Mouse (Mus musculus) fat pad, adult 2 months (tissue): ENCODE results near the gene Ern1.
"Not testable (repeated sequence)": the region's sequence is repeated elsewhere in the genome, so short reads cannot be mapped to it uniquely, and the experiment has no call there.

Source experiments
- DNase-seq: peaks from one replicate; pipeline ENCODE4 v3.0.0-alpha.2; 2011; ENCODE audit warnings: low read depth, low spot score; ENCODE audit errors: extremely low read depth

The Ern1 gene

GRCm38 (mm10) chr11:106438524-106439177 lies 49.0 kb downstream of the Ern1 start:
- no peak for DNase-seq

- DNase-seq, result no peak
Measured at GRCm38 (mm10) chr11:106437543-106437942, 50.1 kb downstream of the Ern1 start.

- DNase-seq, result no peak
Measured at GRCm38 (mm10) chr11:106437039-106437438, 50.6 kb downstream of the Ern1 start.

- DNase-seq, result no peak
Measured at GRCm38 (mm10) chr11:106430392-106430791, 57.3 kb downstream of the Ern1 start.

- DNase-seq, result no peak
Measured at GRCm38 (mm10) chr11:106429689-106430088, 58.0 kb downstream of the Ern1 start.

- DNase-seq, result no peak
Measured at GRCm38 (mm10) chr11:106428556-106428955, 59.1 kb downstream of the Ern1 start.

GRCm38 (mm10) chr11:106428106-106428505 lies 59.5 kb downstream of the Ern1 start:
- DNase-seq, result no peak

- DNase-seq, result no peak
Measured at GRCm38 (mm10) chr11:106426447-106426846, 61.2 kb downstream of the Ern1 start.

- DNase-seq, result peak; percentile 65
Measured at GRCm38 (mm10) chr11:106425201-106425600, 62.5 kb downstream of the Ern1 start.

GRCm38 (mm10) chr11:106419262-106420102 lies 68.2 kb downstream of the Ern1 start:
- DNase-seq, result no peak

- peak; percentile 13 for DNase-seq
Measured at GRCm38 (mm10) chr11:106418622-106419196, 68.9 kb downstream of the Ern1 start.

GRCm38 (mm10) chr11:106417860-106418259 lies 69.8 kb downstream of the Ern1 start:
- no peak for DNase-seq

GRCm38 (mm10) chr11:106416331-106416730 lies 71.3 kb downstream of the Ern1 start:
- DNase-seq, result no peak

GRCm38 (mm10) chr11:106412641-106413360 lies 74.9 kb downstream of the Ern1 start:
- DNase-seq, result no peak

GRCm38 (mm10) chr11:106411157-106411556 lies 76.5 kb downstream of the Ern1 start:
- no peak for DNase-seq

GRCm38 (mm10) chr11:106410507-106410906 lies 77.1 kb downstream of the Ern1 start:
- no peak for DNase-seq

- DNase-seq, result no peak
Measured at GRCm38 (mm10) chr11:106410011-106410410, 77.6 kb downstream of the Ern1 start.

- DNase-seq, result no peak
Measured at GRCm38 (mm10) chr11:106398481-106398880, 89.2 kb downstream of the Ern1 start.

- DNase-seq, result no peak
Measured at GRCm38 (mm10) chr11:106397656-106398055, 90.0 kb downstream of the Ern1 start.

- not testable (repeated sequence) for DNase-seq
Measured at GRCm38 (mm10) chr11:106394055-106394454, 93.6 kb downstream of the Ern1 start.

- no peak for DNase-seq
Measured at GRCm38 (mm10) chr11:106393331-106393616, 94.4 kb downstream of the Ern1 start.
